Mouse (Mus musculus) neural tube, postnatal 0 days (tissue): ENCODE results near the gene Igf2bp3. TPM values are rescaled to one million over a fixed set of nuclear protein-coding genes. Genes with fewer than 3 reads are reported as not detected.

Source experiments
- polyA plus RNA-seq: library from polyadenylated mRNA; unstranded; fragments of >200 nt; fragmentation: Nextera tagmentation; extraction: Ambion mirVana; gene quantifications from 2 replicates; pipeline ENCODE4 v1.2.1, GENCODE M21; 2015

Igf2bp3 gene
- polyA plus RNA-seq: 9.1 and 11.4 TPM in 2 replicates

GRCm38 (mm10) chr6:49214928-49215747 is at the start of gene Igf2bp3:
Gene Igf2bp3, minus strand, starts transcription at chr6:49214957.

GRCm38 (mm10) chr6:49263847-49264243 is 49.1 kb upstream of the Igf2bp3 start, which contains the start of gene Tra2a:
Gene Tra2a, minus strand, starts transcription at chr6:49264033.

GRCm38 (mm10) chr6:49073304-49074116 is 141.2 kb downstream of the Igf2bp3 start, which contains the start of gene Malsu1:
Gene Malsu1, plus strand, starts transcription at chr6:49073795.

GRCm38 (mm10) chr6:49036275-49037267 is 178.2 kb downstream of the Igf2bp3 start, which contains the start of gene Gpnmb:
Gene Gpnmb, plus strand, starts transcription at chr6:49036546.

Other genes with a start within 250 kb of the Igf2bp3 start
- gene Doxl2, start 240.0 kb downstream of the Igf2bp3 start, polyA plus RNA-seq: not detected in 2 replicates
- gene Svs1, start 228.1 kb downstream of the Igf2bp3 start, polyA plus RNA-seq: not detected in 2 replicates
- 0.13 and 0.40 TPM in 2 replicates for gene Gpnmb, start 178.4 kb downstream of the Igf2bp3 start, polyA plus RNA-seq
- gene Malsu1, start 141.2 kb downstream of the Igf2bp3 start, polyA plus RNA-seq: 89.1 and 110 TPM in 2 replicates
- 45.6 and 53.0 TPM in 2 replicates for gene Tra2a, start 49.1 kb upstream of the Igf2bp3 start, polyA plus RNA-seq
- 9.5 and 10.5 TPM in 2 replicates for gene Ccdc126, start 104.3 kb upstream of the Igf2bp3 start, polyA plus RNA-seq
- 3.8 and 4.7 TPM in 2 replicates for gene Fam221a, start 152.8 kb upstream of the Igf2bp3 start, polyA plus RNA-seq
- gene Stk31, start 180.6 kb upstream of the Igf2bp3 start, polyA plus RNA-seq: not detected in 2 replicates